ENCODE assay signal across 23 mouse cellular contexts in the genomic region with DNA sequence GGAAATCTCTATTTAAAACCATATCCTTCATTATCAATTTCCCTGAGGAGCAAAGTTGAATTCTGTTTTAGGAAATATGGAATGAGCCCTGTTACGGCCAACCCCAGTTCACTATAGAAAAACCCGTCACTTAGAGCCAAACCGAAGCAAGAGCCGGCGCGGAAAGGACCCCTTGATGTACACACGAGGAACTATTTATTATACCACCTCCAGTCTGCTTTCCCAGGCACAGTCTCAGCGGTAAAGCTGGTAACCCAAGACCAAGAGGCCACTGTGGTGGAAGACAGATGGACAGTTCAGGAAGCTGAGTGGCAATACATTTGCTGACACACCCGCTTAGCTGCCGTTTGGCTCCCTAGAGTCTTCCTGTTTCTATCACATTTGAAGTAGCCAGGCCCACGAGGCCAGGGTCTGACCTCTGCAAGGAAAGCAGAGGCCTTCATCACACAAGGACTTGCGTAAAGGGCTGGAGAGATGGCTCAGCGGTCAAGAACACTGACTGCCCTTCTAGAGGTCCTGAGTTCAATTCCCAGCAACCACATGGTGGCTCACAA. TPM values are rescaled to one million over a fixed set of nuclear protein-coding genes. Genes with fewer than 3 reads are reported as not detected.
A peak's percentile ranks its signal among the peaks of the same experiment; 100 is the strongest.
DNase-seq lines count a peak whose midpoint lies in the region; ATAC-seq lines count a peak whose summit lies in the region.
"Had no signal": no experiment of that assay in that cellular context is flagged by ENCODE, and none has a peak within 500 bp of the region (broad histone marks: within the 10 kb centered on the region; RNA-seq: fewer than 3 reads in every experiment).

No protein-coding gene starts in this region.

- H3K36me3 ChIP-seq in kidney, embryonic 16.5 days (ENCODE audit: insufficient read depth, low read length): no peaks in the 10 kb centered on the region
- no peaks in the 10 kb centered on the region for H3K36me3 ChIP-seq in limb, embryonic 11.5 days (ENCODE audit: control insufficient read depth, insufficient read depth, low read length)
- H3K36me3 ChIP-seq: heart, embryonic 12.5 days; limb, embryonic 13.5 days; liver, embryonic 15.5 days had no signal

- ATAC-seq in common myeloid progenitor, adult 5-6 weeks (replicated peaks; ENCODE audit: low read depth, poor library complexity, severe bottlenecking): peak; percentile 78
- no peak for ATAC-seq in kidney, embryonic 16.5 days (ENCODE audit: low FRiP score, low TSS enrichment)
- ATAC-seq in limb, embryonic 11.5 days (ENCODE audit: insufficient number of reproducible peaks, low FRiP score, low TSS enrichment, low read depth): peak; percentile 54
- ATAC-seq in CD4-positive, CD25-positive, alpha-beta regulatory T cell, adult 4 months: no peak
- ATAC-seq: lung, postnatal 0 days; midbrain, embryonic 16.5 days had no signal

- no peak overlapping the region for H3K4me2 ChIP-seq in kidney, embryonic 16.5 days (replicated peaks; ENCODE audit: low read depth, low read length)
- no peak overlapping the region for H3K4me2 ChIP-seq in limb, embryonic 11.5 days (ENCODE audit: low read depth, severe bottlenecking)
- H3K4me2 ChIP-seq: heart, embryonic 12.5 days; limb, embryonic 13.5 days; liver, embryonic 15.5 days had no signal

- H3K4me1 ChIP-seq in kidney, embryonic 16.5 days (ENCODE audit: insufficient read depth, low read length): peaks cover 4% of the 10 kb centered on the region; the same call in 1 of the 2 replicates
- H3K4me1 ChIP-seq in limb, embryonic 11.5 days (ENCODE audit: control insufficient read depth, insufficient read depth, low read length): 0 out of 2 replicates have a peak, but pooled peaks cover 6% of the 10 kb centered on the region
- H3K4me1 ChIP-seq: heart, embryonic 12.5 days; liver, embryonic 15.5 days had no signal

- no peaks in the 10 kb centered on the region for H3K9me3 ChIP-seq in kidney, embryonic 16.5 days (ENCODE audit: low read length)
- no peaks in the 10 kb centered on the region for H3K9me3 ChIP-seq in limb, embryonic 11.5 days (ENCODE audit: control insufficient read depth, low read length)
- H3K9me3 ChIP-seq: heart, embryonic 12.5 days; limb, embryonic 13.5 days; liver, embryonic 15.5 days had no signal

- H3K4me3 ChIP-seq in kidney, embryonic 16.5 days (ENCODE audit: low read length): no peak overlapping the region
- no peak overlapping the region for H3K4me3 ChIP-seq in limb, embryonic 11.5 days (ENCODE audit: low read depth, low read length)
- H3K4me3 ChIP-seq: heart, embryonic 12.5 days; left cerebral cortex, adult 2 months; limb, embryonic 13.5 days; liver, embryonic 15.5 days had no signal

- H3K27me3 ChIP-seq in kidney, embryonic 16.5 days (ENCODE audit: insufficient read depth, low read length): no peaks in the 10 kb centered on the region
- no peaks in the 10 kb centered on the region for H3K27me3 ChIP-seq in limb, embryonic 11.5 days (ENCODE audit: control insufficient read depth, insufficient read depth, low read length)
- H3K27me3 ChIP-seq: heart, embryonic 12.5 days; limb, embryonic 13.5 days; liver, embryonic 15.5 days had no signal

- 0 out of 2 replicates have a peak overlapping the region, but pooled peaks have one; percentile 14 for H3K27ac ChIP-seq in kidney, embryonic 16.5 days (ENCODE audit: low read length)
- 0 out of 2 replicates have a peak overlapping the region, but pooled peaks have one; percentile 21 for H3K27ac ChIP-seq in limb, embryonic 11.5 days (replicated peaks; ENCODE audit: low read depth, low read length)
- H3K27ac ChIP-seq: left cerebral cortex, adult 2 months; limb, embryonic 13.5 days; liver, embryonic 15.5 days had no signal

- WGBS in kidney, embryonic 16.5 days: 39% methylated on average over 13 of the region's 13 CpGs
- 60% methylated on average over 13 of the region's 13 CpGs for WGBS in limb, embryonic 11.5 days

- DNase-seq in embryo, embryonic 10 days (ENCODE audit: low spot score): peak; percentile 39
- no peak for DNase-seq in embryo, embryonic 9.5 days (ENCODE audit: extremely low spot score)
- peak; percentile 44 for DNase-seq in limb, embryonic 11.5 days (ENCODE audit: low spot score)
- no peak for DNase-seq in ovary, postnatal 14 days (ENCODE audit: low spot score)
- DNase-seq in gastrocnemius, postnatal 10 days: no peak
- DNase-seq: cerebellum, adult 18-20 months; cerebellum, postnatal 36 days; gastrocnemius, postnatal 25 days; heart, postnatal 36 days; right cerebral cortex, adult 18-20 months; spleen, adult 18-20 months; thymus, adult 2 months had no signal

- H3K9ac ChIP-seq in kidney, embryonic 16.5 days (replicated peaks; ENCODE audit: low read length): no peak overlapping the region
- H3K9ac ChIP-seq in limb, embryonic 11.5 days (ENCODE audit: low read length): no peak overlapping the region
- H3K9ac ChIP-seq: heart, embryonic 12.5 days; limb, embryonic 13.5 days; liver, embryonic 15.5 days had no signal

RNA-seq across cellular contexts. Expression of a gene that starts 21.6 kb away (rescaled TPM):
- total RNA-seq in common myeloid progenitor, adult 5-6 weeks (2017): not detected in 2 replicates
- 1.7 and 2.5 TPM in 2 replicates for polyA plus RNA-seq in kidney, embryonic 16.5 days (2015; fragmentation: Nextera tagmentation; extraction: Ambion mirVana)
- 0.26 and 0.77 TPM in 2 replicates for polyA plus RNA-seq in limb, embryonic 11.5 days (2014; fragmentation: Nextera tagmentation; extraction: Ambion mirVana)
- polyA plus RNA-seq in CD4-positive, CD25-positive, alpha-beta regulatory T cell, adult 4 months (2017; shearing (Covaris generic)): under 1 TPM; 0.46 to 0.96 TPM
- total RNA-seq in gastrocnemius, postnatal 10 days (2021): 1 to 10 TPM in 1 of 2 experiments, under 1 TPM in 1; 0.70 to 2.7 TPM
- total RNA-seq: megakaryocyte, adult 5-6 weeks had no signal
- polyA plus RNA-seq: C2C12 had no signal

Comparison
In these comparisons a context has a peak if more than half of its experiments do, and no peak if none do; other contexts are left out.
1. DNase-seq: peak in embryo, embryonic 10 days (single experiment) and limb, embryonic 11.5 days (single experiment); none in embryo, embryonic 9.5 days (single experiment), ovary, postnatal 14 days (single experiment) and gastrocnemius, postnatal 10 days (single experiment).
2. ATAC-seq: peak in common myeloid progenitor, adult 5-6 weeks (single experiment) and limb, embryonic 11.5 days (single experiment); none in kidney, embryonic 16.5 days (single experiment) and CD4-positive, CD25-positive, alpha-beta regulatory T cell, adult 4 months (single experiment).